Mouse (Mus musculus) heart, adult 2 months (tissue): ENCODE results near the gene Sash1.

ENCODE experiments used
- CTCF ChIP-seq: fragments of 200-600 bp; IDR thresholded peaks from 2 replicates; pipeline ENCODE4 v1.8.1; 2022; ENCODE audit warnings: antibody characterized with exemption, mild to moderate bottlenecking, moderate library complexity
- EP300 ChIP-seq: fragments of 200-500 bp; IDR thresholded peaks from 2 replicates; pipeline ENCODE4 v1.6.1; 2011; ENCODE audit warnings: low read depth, low read length, control low read depth; ENCODE audit not compliant: insufficient read depth
- POLR2A ChIP-seq: fragments of 200-500 bp; IDR thresholded peaks from 2 replicates; pipeline ENCODE4 v1.6.1; 2011; ENCODE audit warnings: mild to moderate bottlenecking, low read depth, low read length, control low read depth; ENCODE audit not compliant: insufficient read depth

DNA sequence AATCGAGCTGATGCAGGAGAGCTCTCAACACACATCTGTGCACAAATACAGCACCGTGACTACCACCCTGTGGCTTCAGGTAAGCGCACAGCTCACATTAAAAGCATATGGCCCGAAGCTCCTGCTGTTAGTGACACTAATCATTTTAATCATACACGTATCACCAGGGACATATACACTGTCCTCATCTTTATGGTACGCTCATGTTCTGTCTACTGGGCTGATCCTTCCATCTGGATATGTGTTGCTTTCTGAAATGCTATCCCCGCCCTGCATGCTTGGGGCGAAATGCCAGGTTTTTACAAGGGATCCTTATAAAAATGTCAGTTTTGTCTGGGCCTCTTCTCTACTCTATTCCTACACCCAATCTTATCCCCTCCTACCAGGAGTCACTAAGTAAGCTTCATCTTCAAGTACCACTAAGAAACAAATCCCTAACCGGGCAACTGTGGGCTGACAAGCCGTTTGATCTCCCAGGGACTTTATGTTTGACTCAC is 103.9 kb downstream of the Sash1 start:
- no peak for TF ChIP-seq CTCF
- no peak for TF ChIP-seq POLR2A
- no peak for TF ChIP-seq EP300
